Mouse (Mus musculus): ENCODE results near the gene Serpina1b.

DNA sequence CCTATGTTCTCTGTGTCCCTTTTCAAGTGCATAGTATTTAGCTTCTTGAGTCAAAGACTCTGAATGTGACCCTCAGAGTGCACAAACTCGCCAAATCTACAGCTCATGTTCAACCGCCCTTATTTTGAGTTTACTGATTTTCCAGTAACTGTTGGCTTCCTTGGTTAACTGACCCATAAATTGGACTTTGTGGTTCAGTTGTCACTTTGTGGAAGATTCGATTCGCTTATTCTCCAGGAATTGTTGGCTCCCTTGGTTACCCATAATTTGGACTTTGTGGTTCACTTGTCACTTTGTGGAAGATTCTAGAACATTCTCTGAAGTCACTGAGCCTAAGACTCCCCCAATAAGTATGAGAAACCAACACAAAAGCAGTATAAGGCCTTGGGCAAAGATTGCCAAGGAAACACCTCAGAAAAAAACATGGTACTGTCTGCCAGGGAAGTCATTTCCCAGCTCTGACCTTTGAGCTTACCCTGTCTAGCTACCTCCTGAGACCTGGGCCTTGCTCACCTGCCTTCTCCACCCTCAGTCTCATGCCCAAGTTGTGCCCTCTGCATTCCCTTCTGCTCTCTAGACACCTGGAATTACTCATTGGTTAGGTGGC, 129.9 kb downstream of the Serpina1b start:
- no peak for TF ChIP-seq POLR2A (IDR thresholded peaks at IDR 0.05; ENCODE audit: low read depth, low read length)
- no peak for TF ChIP-seq CTCF (IDR thresholded peaks at IDR 0.05; ENCODE audit: borderline replicate concordance, insufficient read depth, low read length)

Measured in embryonic fibroblast, embryonic 13.5 days (primary cell).